Mouse (Mus musculus) regulatory T cell (primary cell): ENCODE measurements around the gene Tle3.

Experiments used
- in situ Hi-C: fragments of 300-600 bp; cut with MboI, MseI; formaldehyde crosslinking; loops from one replicate; pipeline ENCODE4 v1.15.1; 2025; ENCODE audit warnings: high pct_unique_total_duplicates

The Tle3 gene

DNA sequence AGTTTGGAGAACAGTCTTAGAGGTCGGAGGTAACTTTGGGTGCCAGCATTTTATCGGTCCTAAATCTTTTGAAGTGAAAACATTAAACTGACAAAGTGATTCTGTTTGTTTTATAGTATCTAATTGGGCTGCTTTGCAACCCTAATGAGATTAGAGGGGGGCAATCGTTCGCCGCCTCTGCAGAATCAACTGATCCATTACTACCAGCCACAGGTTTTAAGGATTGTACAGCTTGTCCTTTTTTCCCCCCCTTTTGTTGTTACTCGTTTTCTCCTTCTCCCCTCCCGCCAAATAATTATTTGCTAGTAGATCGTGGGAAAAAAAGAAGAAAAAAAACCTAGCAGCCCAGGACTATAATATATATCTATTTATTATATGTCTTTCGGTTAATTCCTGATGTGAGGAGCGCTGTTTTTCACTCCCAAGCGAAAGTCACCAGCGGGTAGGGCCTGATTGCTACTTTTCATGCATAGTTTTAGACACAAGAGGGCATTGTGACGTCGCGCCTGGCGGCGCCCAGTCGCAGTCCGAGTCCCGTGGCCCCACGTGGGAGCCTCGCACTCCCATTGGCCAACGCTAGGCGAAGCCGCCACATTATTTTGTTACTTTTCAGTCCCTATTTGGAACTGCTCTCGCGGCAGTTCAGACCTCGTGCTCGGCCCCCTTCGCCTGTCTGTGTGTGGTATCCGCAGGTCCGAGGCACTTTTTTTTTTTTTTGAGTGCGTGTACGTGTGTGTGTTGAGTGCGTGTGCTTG lies at the start of gene Tle3:
Gene Tle3 (plus strand): TSS at position 612 of the 755 bp plus-strand sequence.
- in situ Hi-C loops, result no loop called here

DNA sequence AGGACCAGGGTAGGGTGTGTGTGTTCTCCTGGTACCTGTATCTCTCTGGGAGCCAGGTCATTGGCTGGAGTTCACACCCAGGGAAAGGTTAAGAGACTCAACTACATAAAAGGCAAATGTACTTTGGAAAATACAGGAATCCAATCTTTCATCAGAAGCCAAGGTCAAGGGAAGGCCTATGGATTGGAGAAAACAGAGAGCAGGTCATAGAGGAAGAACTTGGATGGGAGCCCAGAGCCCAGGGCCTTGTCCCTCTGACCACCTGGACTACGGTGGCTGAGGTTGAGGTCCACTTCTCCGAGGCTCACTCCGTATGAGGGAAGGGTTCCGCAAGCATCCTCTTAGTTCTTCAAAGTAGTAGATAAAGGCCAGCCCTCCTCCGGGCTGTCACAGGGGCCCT lies 48.9 kb upstream of the Tle3 start:
- in situ Hi-C loops, result no loop called here

DNA sequence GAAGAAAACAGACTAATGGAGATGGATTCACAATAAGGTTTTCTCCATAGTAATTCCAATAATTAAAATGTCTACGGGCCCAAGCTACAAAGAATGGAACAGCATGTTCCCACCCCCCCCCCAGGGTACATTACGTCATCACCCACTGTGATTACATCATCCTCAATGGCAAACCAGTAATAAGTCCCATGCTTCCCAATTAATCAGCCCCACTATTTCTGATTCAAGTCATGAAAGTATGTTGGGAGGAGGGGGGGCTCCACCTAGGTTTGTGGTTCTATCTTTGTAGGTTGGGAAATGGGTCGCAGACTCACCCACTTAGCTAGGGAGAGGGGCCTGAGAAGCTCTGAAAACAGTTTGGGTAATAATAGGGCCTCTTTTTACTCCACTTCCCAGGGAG lies 48.3 kb upstream of the Tle3 start:
- in situ Hi-C loops, result no loop called here

DNA sequence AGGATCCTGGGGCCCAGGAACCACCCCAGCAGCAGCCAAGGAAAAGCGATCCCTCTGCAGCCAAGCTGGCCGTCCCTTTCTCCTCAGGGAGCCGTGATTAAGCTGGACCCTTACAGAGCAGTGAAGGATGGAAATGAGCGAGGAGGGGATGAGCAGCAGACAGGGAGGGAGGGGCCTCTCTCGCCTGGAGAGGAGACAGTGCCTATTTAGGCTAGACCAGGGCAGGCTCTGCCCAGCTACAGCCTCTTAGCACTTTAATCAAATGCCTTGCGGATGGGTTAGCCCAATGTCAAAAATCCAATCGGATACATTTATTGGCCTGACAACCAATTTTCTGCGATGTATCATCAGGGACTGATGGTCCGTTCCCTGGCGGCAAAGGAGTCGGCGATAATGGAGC lies 47.8 kb upstream of the Tle3 start:
- in situ Hi-C loops, result no loop called here

DNA sequence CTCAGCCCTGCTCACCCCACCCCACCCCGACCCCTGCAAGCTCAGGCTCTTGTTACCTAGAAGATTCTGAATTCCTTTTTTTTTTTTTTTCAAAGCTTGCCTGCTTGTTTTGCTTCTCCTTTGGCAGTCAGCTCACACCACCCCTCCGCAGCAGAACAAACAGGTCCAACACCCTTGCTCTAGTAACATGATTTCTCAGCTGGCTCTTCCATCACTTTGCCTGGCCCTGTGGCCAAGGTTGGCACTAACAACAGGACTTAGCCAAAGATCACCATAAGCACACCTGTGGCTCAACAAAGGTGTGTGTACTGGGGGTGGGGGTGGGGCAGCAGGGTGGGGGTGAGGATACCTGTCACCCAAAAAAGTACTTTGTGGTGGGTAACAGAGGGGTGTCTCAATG lies 47.2 kb upstream of the Tle3 start:
- in situ Hi-C loops, result no loop called here

DNA sequence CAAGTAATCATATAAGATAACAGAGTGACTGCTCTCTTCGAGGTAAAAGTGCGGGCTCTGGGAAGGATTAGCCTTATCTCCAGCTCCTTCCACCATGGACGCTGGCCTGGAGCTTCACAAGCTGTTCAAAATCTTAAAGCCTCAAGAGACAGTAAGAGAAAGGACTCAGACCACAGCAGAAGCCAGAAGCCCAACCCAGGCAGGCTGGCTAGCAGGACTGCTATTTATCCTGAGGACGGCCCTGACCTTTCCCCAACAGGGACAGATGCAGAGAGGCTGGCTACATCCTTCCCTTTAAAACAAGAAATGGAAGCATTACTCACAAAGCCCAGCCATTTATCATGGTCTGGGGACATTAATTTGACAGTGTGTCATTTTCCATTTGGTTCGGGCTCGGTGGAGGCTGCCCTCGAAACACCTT lies 46.2 kb upstream of the Tle3 start:
- in situ Hi-C loops, result no loop called here

DNA sequence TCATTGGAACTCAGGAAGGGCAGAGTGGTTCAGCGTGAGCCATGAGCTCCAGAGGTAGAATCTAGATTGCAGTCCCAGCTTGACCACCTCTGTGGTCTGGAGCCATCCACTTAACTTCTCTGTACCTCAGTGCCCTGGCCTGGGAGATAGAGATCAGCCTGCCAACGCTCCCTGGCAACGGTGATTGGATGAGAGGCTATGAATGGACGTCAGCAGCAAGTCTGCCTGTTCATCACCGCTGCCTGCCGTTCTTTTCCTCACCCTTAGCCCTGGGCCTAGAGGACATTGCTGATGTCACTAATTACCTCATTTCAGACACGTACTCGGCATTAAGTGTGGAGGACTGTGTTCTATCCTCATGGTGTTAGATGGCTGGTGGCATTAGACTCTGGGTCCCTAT lies 45.2 kb upstream of the Tle3 start:
- in situ Hi-C loops, result no loop called here

DNA sequence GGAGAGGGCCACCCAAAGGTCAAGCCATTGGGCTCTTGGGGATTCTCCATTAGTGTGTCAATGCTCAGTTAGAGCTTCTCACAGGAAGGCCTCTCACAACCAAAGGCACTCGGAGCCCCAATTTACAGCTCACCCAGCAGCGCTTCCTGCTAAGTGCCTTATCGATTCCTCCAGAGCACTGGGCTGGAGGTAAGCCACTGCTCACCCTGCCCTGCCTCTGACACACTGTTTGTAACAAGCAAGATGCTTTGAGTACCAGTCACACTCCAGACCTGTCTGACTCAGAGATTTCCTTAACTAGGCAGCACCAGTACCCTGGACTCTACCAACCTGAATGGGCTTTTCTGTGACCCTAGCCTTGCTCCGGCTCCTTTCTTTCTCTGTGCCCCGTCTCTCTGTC lies 44.0 kb upstream of the Tle3 start:
- in situ Hi-C loops, result no loop called here

DNA sequence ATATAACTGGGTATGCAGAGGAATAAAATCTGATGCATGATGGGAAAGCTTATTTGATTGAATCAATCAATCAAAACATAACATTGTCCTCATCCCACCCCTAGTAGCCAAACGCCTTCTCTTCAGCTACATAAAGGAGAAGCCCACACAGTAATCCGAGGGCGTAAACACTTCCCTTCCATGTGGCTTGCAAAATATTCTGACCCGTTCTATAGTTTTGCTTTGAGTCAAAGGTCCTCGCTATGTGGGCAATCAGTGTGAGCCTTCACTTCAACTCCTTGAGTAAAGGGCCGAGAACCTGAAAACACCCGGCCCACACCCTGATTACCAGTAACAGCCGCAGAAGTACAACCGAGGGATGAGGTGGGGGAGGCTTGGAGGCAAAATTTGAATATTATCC lies 41.4 kb upstream of the Tle3 start:
- in situ Hi-C loops, result no loop called here

DNA sequence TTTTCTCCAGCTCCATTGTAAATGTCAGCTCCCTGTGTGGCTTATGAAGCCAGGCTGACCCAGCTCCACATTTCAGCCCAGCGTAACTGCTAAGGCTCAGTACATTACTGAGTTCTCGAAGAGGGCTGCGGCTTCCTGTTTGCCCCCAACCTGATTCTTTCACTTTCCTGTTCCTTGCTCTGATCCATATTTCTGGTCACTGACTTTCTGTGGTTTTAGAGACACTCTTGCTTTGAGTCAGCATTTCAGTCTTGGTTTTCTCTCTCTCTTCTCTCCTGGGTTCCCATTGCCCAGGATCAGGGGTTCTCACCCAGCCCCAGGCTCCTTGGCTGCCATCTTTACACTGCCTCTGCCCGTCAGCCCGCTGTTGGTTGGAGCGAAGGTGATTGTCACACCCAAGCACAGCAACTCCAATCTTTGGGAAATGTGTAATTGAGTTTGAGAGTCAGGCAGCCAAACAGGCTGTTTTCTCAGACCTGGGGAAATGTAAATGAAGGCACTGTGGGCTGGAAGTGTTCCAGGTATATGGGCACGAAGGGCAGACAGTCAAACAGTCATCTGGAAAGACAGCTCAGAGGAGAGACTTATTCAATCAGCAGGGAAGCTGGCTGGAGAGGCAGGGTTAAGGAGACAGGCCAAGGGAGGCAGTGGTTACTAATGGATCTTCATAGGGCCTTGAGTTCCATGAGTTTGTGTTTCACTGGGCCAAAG lies 39.8 kb upstream of the Tle3 start:
- in situ Hi-C loops, result no loop called here

DNA sequence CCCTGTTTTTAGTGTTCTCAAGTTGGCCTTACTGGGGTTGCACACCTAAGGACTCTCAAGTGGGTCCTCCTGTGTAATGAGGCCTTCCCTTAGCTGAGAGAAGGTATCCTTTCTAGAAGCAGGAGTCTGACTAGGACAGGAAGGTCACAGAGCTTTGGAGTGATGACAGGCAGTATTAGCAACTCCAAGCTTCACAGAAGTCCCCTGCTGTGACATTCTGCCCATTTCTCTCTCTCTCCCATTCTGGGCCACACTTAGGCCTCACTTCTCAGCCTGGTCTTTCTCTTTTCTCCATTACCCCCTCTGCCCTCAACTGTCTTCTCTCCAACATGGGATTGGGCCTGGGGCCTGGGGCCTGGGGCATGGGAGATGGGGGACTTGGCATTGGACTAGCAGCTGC lies 36.0 kb upstream of the Tle3 start:
- in situ Hi-C loops, result no loop called here

DNA sequence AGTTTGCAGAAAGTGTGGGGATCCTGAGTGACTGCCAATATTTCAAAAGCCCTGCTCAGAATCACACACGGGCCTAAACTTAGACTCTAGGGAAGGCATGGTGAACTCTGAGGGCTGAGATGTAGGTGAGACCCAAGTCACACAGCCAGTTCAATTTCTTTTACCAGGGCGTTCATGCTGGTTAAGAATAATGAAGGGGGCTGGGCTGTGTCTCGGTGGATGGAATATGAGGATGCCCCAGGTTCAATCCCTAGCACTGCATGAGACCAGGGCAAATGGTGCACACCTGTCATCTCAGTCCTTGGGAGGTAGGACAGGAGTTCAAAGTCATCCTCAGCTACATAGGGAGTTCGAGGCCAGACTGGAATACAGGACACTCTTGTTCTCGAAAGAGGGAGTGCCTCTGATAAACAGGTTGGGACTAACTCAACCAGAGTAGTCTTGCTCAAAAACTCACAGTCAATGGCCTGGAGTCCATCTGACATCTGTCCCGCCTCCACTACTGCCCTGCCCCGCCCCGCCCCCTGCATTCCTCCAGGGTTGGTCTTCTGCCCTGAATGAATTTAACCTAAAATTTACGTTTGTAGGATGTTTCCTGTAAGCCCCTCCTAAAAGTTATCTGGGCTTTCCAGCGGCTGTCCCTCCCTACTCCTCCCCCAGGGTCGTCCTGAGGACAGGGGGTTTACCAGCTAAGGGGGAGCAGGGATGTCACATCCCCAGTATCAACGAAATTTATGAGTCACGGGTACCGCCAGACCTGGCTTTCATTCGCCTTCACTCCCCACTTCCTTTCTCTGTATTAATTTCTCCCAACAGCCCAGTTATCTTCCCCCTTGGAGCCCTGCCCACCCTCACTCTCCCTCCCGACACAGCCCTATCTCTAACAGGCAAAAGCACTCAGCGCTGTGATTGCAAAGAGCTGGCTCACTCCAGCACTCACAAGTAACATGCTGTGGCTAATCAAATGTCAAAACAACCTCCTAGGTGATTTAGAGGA lies 35.3 kb upstream of the Tle3 start:
- in situ Hi-C loops, result no loop called here

DNA sequence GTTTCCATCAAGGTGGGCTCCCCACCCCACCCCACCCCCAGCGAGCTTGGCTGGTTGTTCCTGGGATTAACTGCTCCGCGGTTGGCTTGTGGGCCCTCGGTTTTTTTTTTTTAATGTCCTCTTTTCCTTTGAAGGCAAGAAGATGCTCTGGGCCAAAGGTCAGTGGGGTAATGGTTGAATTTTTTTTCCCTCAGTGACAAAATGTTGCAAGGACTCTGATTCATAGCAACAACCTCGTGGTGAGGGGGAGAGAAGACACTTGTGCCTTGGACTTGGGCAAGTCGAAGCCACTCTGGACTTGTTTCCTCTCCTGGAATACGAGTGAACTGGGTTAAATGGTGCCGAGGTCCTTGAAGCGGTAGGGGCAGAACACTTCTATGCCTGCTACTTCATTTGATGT lies 34.5 kb upstream of the Tle3 start:
- in situ Hi-C loops, result no loop called here

DNA sequence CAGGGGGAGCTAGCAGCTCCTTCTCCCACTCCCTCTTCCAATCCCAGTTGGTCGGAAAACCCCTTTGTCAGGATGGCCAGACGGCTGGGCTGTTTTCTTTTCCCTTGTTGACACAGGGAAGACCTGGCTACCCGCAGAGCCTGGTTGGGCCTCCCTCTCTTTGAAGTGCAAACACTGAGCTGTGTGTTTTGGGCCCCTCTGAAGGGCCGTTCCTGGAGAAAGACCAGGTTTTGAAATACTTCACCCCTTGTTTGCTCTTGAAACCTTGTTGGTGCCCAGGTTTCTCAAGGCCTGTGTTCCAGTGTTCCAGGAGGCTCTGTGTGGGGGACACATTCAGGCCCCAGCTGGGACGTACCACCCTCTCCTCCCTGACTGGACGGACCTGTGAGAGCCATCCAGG lies 32.9 kb upstream of the Tle3 start:
- in situ Hi-C loops, result no loop called here

DNA sequence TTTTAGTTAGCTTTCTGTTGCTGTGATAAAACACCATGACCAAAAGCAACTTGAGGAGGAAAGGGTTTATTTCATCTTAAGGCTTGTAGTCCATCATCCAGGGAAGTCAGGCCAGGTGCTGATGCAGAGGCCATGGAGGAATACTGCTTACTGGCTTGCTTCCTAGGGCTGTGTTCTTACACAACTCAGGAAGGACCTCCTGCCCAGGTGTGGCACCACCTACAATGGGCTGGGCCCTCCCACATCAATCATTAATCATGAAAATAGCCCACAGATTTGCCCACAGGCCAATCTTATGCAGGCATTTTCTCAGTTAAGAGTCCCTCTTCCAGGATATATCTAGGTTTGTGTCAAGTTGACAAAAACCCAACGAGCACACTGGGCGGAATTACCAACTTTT lies 31.8 kb upstream of the Tle3 start:
- in situ Hi-C loops, result no loop called here

DNA sequence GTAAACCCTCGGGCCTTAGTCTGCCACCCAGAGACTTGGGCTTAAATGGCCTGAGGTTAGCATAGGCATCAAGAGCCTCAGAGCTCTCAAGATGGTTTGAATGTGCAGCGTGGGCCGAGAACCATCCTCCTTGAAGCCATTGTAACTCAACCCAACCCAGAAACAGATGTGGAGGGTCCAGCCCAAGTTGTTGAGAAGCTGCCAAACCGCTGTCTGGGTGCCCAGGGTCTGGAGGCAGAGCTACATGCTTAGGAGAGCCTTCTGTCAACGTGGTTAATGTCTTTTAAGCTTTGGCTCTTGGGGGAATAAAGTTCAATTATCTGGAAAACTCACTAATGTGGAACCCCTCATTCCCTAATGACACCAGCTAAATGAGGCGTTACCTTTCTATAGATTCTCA lies 29.9 kb upstream of the Tle3 start:
- in situ Hi-C loops, result no loop called here

DNA sequence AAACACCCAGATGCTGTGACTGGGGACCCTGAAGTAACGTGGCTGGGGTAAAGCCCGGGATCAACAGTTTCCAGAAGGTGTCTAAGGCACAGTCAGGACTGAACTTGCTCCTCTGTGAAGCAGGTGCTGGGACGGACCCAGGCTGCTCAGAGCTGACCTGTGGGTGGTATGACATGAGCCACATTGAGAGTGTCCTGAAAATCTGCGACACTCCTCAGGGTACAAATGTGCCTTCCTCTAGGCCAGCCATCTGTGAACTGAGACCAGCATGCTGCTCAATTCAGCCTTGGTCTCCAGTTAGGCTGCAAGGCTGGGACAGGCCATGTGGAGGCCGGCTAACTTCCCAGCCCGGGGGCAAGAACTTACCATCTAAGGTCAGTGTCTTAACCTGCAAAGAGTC lies 27.5 kb upstream of the Tle3 start:
- in situ Hi-C loops, result no loop called here

DNA sequence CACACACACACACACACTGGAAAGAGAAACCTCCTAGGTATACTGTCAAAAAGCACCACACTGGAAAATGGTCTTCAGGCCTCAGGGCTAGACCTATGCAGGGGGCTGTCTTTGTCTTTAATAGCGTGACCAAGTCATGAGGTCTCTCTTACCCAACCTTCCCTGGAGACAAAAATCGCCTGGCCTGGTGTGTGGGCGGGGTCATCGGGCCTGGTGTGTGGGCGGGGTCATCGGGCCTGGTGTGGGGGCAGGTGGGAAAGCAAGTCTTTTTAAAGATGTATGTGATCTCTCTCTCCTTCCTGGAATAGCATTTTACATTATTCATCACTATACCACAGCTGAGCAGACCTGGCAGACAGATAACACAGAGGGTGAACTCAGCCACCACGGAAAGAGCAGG lies 25.2 kb upstream of the Tle3 start:
- in situ Hi-C loops, result no loop called here

DNA sequence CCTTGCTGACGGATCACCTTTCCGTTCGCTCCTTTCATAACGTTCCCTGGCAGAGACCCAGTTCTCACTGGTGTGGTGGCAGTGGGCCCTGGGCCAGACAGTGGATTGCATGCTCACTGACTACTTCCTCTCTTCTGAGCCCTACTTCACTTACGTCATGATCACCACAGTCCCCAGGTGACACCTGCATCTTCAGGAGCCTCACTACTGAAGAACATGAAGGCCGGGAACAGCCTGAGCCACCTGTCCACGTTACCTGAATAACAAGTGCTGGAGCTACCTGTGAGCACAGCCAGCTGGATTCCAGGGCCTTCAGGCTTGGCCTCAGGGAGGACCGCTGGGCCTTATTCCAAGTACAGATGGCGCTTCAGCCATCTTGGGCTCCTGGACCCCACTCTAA lies 24.1 kb upstream of the Tle3 start:
- in situ Hi-C loops, result no loop called here

DNA sequence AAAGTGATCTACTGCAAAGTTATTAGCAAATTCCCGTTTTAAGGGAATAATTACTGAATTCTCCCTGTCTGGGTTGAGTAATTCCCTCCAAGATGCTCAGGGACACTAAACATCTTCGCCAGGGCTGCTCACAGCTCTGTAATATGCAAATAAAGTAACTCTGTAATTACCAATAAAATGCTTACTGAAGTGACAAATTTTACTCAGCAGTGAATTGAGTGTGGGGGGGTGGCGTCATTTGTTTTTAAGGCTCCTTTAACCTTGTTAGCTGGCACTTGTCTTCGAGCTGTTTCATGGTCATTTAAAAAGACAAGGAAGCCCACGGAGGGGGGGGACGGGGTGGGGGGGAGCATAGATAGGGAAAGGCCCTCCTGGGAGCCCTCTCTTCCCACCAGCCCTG lies 23.6 kb upstream of the Tle3 start:
- in situ Hi-C loops, result no loop called here

DNA sequence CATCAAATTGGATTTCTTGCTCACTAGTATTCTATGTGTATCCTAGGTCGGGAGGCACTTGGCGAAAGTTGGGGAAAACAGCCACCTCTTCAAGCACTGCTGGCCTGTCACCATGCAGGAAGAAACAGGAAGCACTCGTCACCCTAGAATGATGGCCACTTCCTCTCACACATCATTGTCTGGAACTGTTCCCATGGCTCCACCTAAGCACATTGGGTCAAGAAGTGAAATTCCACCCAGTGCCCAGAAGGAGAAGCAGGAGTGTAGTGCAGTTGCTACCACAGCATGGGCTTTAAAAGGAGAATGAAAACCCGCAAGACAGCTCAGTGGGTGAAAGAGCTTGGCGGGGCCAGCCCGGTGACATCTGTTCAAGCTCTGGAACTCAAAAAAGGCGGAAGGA lies 22.5 kb upstream of the Tle3 start:
- in situ Hi-C loops, result no loop called here

DNA sequence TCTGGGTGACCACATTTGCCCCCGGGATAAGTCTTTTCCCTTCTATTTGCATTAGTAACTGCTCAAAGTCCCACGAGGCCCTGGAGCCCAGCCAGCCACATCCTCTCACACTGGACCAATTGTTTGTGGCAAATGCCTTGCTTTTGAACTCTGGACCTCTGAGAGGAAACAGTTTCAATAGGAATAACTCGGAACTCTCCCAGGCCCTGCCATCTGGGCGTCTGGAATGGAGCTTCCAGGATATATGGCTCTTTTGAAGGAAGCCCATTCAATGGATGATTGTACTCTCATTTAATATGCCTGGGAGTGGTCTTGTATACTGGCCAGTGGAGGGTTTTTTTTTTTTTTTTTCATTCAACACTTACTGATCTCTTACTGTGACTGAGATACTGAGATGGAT lies 21.0 kb upstream of the Tle3 start:
- in situ Hi-C loops, result no loop called here
